Mouse (Mus musculus) MN1 (cell line): ENCODE results near the gene Mccc1.

Experiments
- DNase-seq: peaks from one replicate; pipeline ENCODE4 v3.0.0-alpha.2; 2016; ENCODE audit warnings: low spot score

The Mccc1 gene

DNA sequence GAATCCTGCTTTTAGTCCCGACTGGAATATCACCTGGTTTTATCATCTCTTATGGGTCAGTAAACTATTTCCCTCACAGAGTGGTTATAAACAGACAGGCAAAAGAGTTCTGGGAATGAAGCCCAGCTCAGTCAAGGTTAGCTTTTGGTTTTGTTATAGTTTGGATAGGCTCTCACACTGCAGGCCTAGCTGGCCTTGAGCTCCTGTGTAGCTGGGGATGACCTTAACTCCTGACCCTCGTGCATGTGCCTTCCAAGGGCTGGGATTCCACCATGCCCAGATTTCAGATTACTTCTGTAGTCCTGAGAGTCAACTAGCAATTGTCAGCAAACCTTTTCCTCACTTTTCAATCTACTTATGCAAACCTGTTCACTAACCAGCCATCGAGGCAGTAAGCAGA lies 82.2 kb downstream of the Mccc1 start:
- DNase-seq, result no peak
